Mouse (Mus musculus) bone marrow macrophage, adult 2 months (primary cell): ENCODE measurements around the gene Olfr1198.

Experiments
- CTCF ChIP-seq: IDR thresholded peaks from 2 replicates; pipeline ENCODE4 v1.5.1; 2012; ENCODE audit warnings: low read depth, mild to moderate bottlenecking, low read length, moderate library complexity
- POLR2A ChIP-seq: IDR thresholded peaks from 2 replicates; pipeline ENCODE4 v1.6.1; 2012; ENCODE audit warnings: mild to moderate bottlenecking, low read depth, low read length, borderline replicate concordance

GRCm38 (mm10) chr2:88732266-88732665, 18.9 kb downstream of the Olfr1198 start, which contains the start of gene Olfr1197:
- TF ChIP-seq POLR2A (no peak), CTCF (no peak)
